Mouse (Mus musculus) stomach, embryonic 16.5 days (tissue): ENCODE measurements around the gene Apba1. TPM values are rescaled to one million over a fixed set of nuclear protein-coding genes. Genes with fewer than 3 reads are reported as not detected.

Experiments
- ATAC-seq: fragments of 200-750 bp; cut with Nextera tagmentation; 2 replicates; pipeline ENCODE4 v1.8.0; 2017; ENCODE audit warnings: moderate number of reproducible peaks, moderate TSS enrichment; ENCODE audit not compliant: insufficient read depth, low FRiP score
- H3K27ac ChIP-seq: fragments of 300-500 bp; sonication (generic); 2 replicates; pipeline ENCODE4 v1.5.1; 2014; ENCODE audit warnings: low read length
- H3K27me3 ChIP-seq: fragments of 300-500 bp; sonication (generic); 2 replicates; pipeline ENCODE4 v1.6.1; 2014; ENCODE audit warnings: low read length, control low read depth, mixed read lengths; ENCODE audit not compliant: control insufficient read depth, insufficient read depth
- H3K36me3 ChIP-seq: fragments of 300-500 bp; sonication (generic); 2 replicates; pipeline ENCODE4 v1.6.1; 2014; ENCODE audit warnings: low read length; ENCODE audit not compliant: control insufficient read depth, insufficient read depth
- H3K4me1 ChIP-seq: fragments of 300-500 bp; sonication (generic); 2 replicates; pipeline ENCODE4 v1.6.1; 2014; ENCODE audit warnings: low read length, control low read depth, mixed read lengths; ENCODE audit not compliant: control insufficient read depth, insufficient read depth
- H3K4me2 ChIP-seq: fragments of 300-500 bp; sonication (generic); 2 replicates; pipeline ENCODE4 v1.6.1; 2014; ENCODE audit warnings: low read depth, low read length, mixed read lengths
- H3K4me3 ChIP-seq: fragments of 300-500 bp; sonication (generic); replicated peaks from 2 replicates; pipeline ENCODE4 v1.5.1; 2014; ENCODE audit warnings: mild to moderate bottlenecking, low read length
- H3K9ac ChIP-seq: fragments of 300-500 bp; sonication (generic); 2 replicates; pipeline ENCODE4 v1.6.1; 2014; ENCODE audit warnings: low read length
- H3K9me3 ChIP-seq: fragments of 300-500 bp; sonication (generic); replicated peaks from 2 replicates; pipeline ENCODE4 v1.6.1; 2016; ENCODE audit warnings: low read length, control low read depth; ENCODE audit not compliant: control insufficient read depth
- whole genome bisulfite sequencing: fragments of 180-500 bp; shearing (Covaris S2); extraction: QIAGEN DNeasy Blood & Tissue Kit; methylation state at CpG from one replicate; pipeline ENCODE4 v1.1.7; 2014; 5-methylcytosine and 5-hydroxymethylcytosine counted together
- polyA plus RNA-seq: library from polyadenylated mRNA; unstranded; fragments of >200 nt; fragmentation: Nextera tagmentation; extraction: Ambion mirVana; gene quantifications from 2 replicates; pipeline ENCODE4 v1.2.1, GENCODE M21; 2015

The Apba1 gene
- polyA plus RNA-seq, 1 experiment from 2014 or later: 0.40 TPM

GRCm38 (mm10) chr19:23794491-23794890, 35.8 kb downstream of the Apba1 start:
- no peak for ATAC-seq
- Histone ChIP-seq H3K4me2 (no peak overlapping the region), H3K4me1 (no peaks in the 10 kb centered on the region), H3K27me3 (no peaks in the 10 kb centered on the region), H3K27ac (no peak overlapping the region), H3K36me3 (no peaks in the 10 kb centered on the region), H3K4me3 (no peak overlapping the region), H3K9ac (no peak overlapping the region), H3K9me3 (no peaks in the 10 kb centered on the region)
- WGBS: 78% methylated on average over 3 of the region's 3 CpGs

GRCm38 (mm10) chr19:23795156-23795555, 36.5 kb downstream of the Apba1 start:
- Histone ChIP-seq H3K27me3 (no peaks in the 10 kb centered on the region), H3K4me2 (no peak overlapping the region), H3K9me3 (no peaks in the 10 kb centered on the region), H3K36me3 (no peaks in the 10 kb centered on the region), H3K27ac (no peak overlapping the region), H3K4me3 (no peak overlapping the region), H3K4me1 (no peaks in the 10 kb centered on the region), H3K9ac (no peak overlapping the region)
- ATAC-seq: no peak
- 86% methylated on average over 4 of the region's 4 CpGs for WGBS

GRCm38 (mm10) chr19:23801174-23801573, 42.5 kb downstream of the Apba1 start:
- 64% methylated on average over 1 of the region's 1 CpGs for WGBS
- no peaks in the 10 kb centered on the region for H3K36me3 ChIP-seq
- no peaks in the 10 kb centered on the region for H3K4me1 ChIP-seq
- no peaks in the 10 kb centered on the region for H3K9me3 ChIP-seq
- H3K9ac ChIP-seq: no peak overlapping the region
- ATAC-seq: no peak
- no peaks in the 10 kb centered on the region for H3K27me3 ChIP-seq
- no peak overlapping the region for H3K27ac ChIP-seq
- no peak overlapping the region for H3K4me2 ChIP-seq
- no peak overlapping the region for H3K4me3 ChIP-seq

- Histone ChIP-seq H3K4me1 (no peaks in the 10 kb centered on the region; the same call in 1 of the 2 replicates), H3K4me2 (no peak overlapping the region), H3K27me3 (no peaks in the 10 kb centered on the region), H3K36me3 (no peaks in the 10 kb centered on the region), H3K27ac (no peak overlapping the region), H3K9me3 (no peaks in the 10 kb centered on the region), H3K9ac (no peak overlapping the region), H3K4me3 (no peak overlapping the region)
- no peak for ATAC-seq
- 68% methylated on average over 4 of the region's 4 CpGs for WGBS
These were observed 44.7 kb downstream of the Apba1 start for GRCm38 (mm10) chr19:23803221-23803870.

- H3K9me3 ChIP-seq: no peaks in the 10 kb centered on the region
- WGBS: 41% methylated on average over 6 of the region's 6 CpGs
- H3K9ac ChIP-seq: no peak overlapping the region
- no peak overlapping the region for H3K27ac ChIP-seq
- ATAC-seq: no peak
- H3K27me3 ChIP-seq: no peaks in the 10 kb centered on the region
- no peak overlapping the region for H3K4me2 ChIP-seq
- H3K36me3 ChIP-seq: no peaks in the 10 kb centered on the region
- H3K4me1 ChIP-seq: no peaks in the 10 kb centered on the region; the same call in 1 of the 2 replicates
- H3K4me3 ChIP-seq: no peak overlapping the region
These were observed 48.1 kb downstream of the Apba1 start for GRCm38 (mm10) chr19:23806796-23807195.

- no peaks in the 10 kb centered on the region for H3K36me3 ChIP-seq
- H3K27me3 ChIP-seq: no peaks in the 10 kb centered on the region
- H3K4me1 ChIP-seq: no peaks in the 10 kb centered on the region; the same call in 1 of the 2 replicates
- no peak overlapping the region for H3K4me3 ChIP-seq
- no peak for ATAC-seq
- WGBS: 54% methylated on average over 8 of the region's 8 CpGs
- H3K9me3 ChIP-seq: no peaks in the 10 kb centered on the region
- no peak overlapping the region for H3K27ac ChIP-seq
- H3K9ac ChIP-seq: no peak overlapping the region
- H3K4me2 ChIP-seq: no peak overlapping the region
These were observed 48.7 kb downstream of the Apba1 start for GRCm38 (mm10) chr19:23807371-23807770.

- no peak for ATAC-seq
- Histone ChIP-seq H3K4me2 (no peak overlapping the region), H3K4me1 (no peaks in the 10 kb centered on the region; the same call in 1 of the 2 replicates), H3K9me3 (no peaks in the 10 kb centered on the region), H3K36me3 (no peaks in the 10 kb centered on the region), H3K27ac (no peak overlapping the region), H3K27me3 (no peaks in the 10 kb centered on the region), H3K4me3 (no peak overlapping the region), H3K9ac (no peak overlapping the region)
- 74% methylated on average over 1 of the region's 1 CpGs for WGBS
These were observed 50.5 kb downstream of the Apba1 start for GRCm38 (mm10) chr19:23809236-23809635.

- WGBS: 78% methylated on average over 5 of the region's 5 CpGs
These were observed 51.8 kb downstream of the Apba1 start for GRCm38 (mm10) chr19:23810512-23810911.

GRCm38 (mm10) chr19:23810976-23811375, 52.3 kb downstream of the Apba1 start:
- WGBS: 68% methylated on average over 5 of the region's 5 CpGs
- Histone ChIP-seq H3K36me3 (no peaks in the 10 kb centered on the region), H3K9ac (no peak overlapping the region), H3K4me1 (no peaks in the 10 kb centered on the region; the same call in 1 of the 2 replicates), H3K4me2 (no peak overlapping the region), H3K4me3 (no peak overlapping the region), H3K27me3 (no peaks in the 10 kb centered on the region), H3K9me3 (no peaks in the 10 kb centered on the region), H3K27ac (no peak overlapping the region)
- ATAC-seq: no peak

More at GRCm38 (mm10) chr19:23810512-23810911, 51.8 kb downstream of the Apba1 start:
- no peaks in the 10 kb centered on the region for H3K27me3 ChIP-seq
- no peaks in the 10 kb centered on the region; the same call in 1 of the 2 replicates for H3K4me1 ChIP-seq
- H3K4me3 ChIP-seq: no peak overlapping the region
- H3K36me3 ChIP-seq: no peaks in the 10 kb centered on the region
- H3K9ac ChIP-seq: no peak overlapping the region
- ATAC-seq: no peak
- no peaks in the 10 kb centered on the region for H3K9me3 ChIP-seq
- H3K4me2 ChIP-seq: no peak overlapping the region
- H3K27ac ChIP-seq: no peak overlapping the region
